Mouse (Mus musculus) A20 (cell line): ENCODE results near the gene Gm45711.

Experiments used
- DNase-seq: peaks from one replicate; pipeline ENCODE4 v3.0.0-alpha.2; 2011; ENCODE audit warnings: low read depth, low spot score

Gene Gm45711

GRCm38 (mm10) chr8:104242038-104242644 is 67.7 kb downstream of the Gm45711 start:
- DNase-seq: no peak

- no peak for DNase-seq
Measured at GRCm38 (mm10) chr8:104239418-104239861, 70.4 kb downstream of the Gm45711 start.

GRCm38 (mm10) chr8:104234573-104234972 is 75.3 kb downstream of the Gm45711 start:
- no peak for DNase-seq

DNA sequence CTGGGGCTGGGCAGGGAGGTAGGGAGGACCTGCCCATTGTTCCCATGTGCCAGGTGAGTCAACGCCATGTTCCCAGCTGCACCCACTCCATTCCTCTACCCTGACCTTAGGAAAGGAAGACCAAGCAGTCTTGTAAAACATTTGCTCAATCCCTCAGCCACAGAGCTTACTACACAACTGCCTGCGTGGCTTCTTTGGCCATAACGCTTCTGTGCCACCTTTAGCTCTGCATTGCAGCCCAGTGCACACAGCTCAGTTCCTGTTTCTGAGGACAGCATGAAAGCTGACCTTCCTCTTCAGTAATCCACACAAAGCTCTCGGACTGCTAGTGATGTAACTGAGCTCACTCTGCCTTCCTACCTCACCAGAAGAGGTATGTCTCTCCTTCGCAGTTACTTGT is 77.0 kb downstream of the Gm45711 start:
- peak; percentile 70 for DNase-seq

- DNase-seq: no peak
Measured at GRCm38 (mm10) chr8:104232039-104232438, 77.8 kb downstream of the Gm45711 start.
